In genomic region chr15:78913632-78914090, GRCm38 (mm10) we compare ENCODE assay signal across 8 mouse cellular contexts. TPM values are rescaled to one million over a fixed set of nuclear protein-coding genes. Genes with fewer than 3 reads are reported as not detected.
DNase-seq lines count a peak whose midpoint lies in the region; ATAC-seq lines count a peak whose summit lies in the region.

Gene Pdxp (plus strand): TSS chr15:78913919.

- peaks cover 16% of the 10 kb centered on the region for H3K4me1 ChIP-seq in hindbrain, embryonic 11.5 days (replicated peaks; ENCODE audit: control insufficient read depth, insufficient read depth, low read length)
- H3K4me1 ChIP-seq in lung, embryonic 16.5 days (replicated peaks; ENCODE audit: control insufficient read depth, insufficient read depth, low read length) = peaks cover 22% of the 10 kb centered on the region

- H3K27ac ChIP-seq in hindbrain, embryonic 11.5 days (ENCODE audit: low read depth, low read length) = peak within 1 kb of the TSS; percentile 88
- peak within 1 kb of the TSS; percentile 70 for H3K27ac ChIP-seq in lung, embryonic 16.5 days (ENCODE audit: low read length)

- peak within 1 kb of the TSS; percentile 82 for H3K9ac ChIP-seq in hindbrain, embryonic 11.5 days (ENCODE audit: low read depth, low read length)
- peak within 1 kb of the TSS; percentile 77 for H3K9ac ChIP-seq in lung, embryonic 16.5 days (ENCODE audit: low read length)

- H3K36me3 ChIP-seq in hindbrain, embryonic 11.5 days (ENCODE audit: control insufficient read depth, insufficient read depth, low read length) = no peaks in the 10 kb centered on the region
- H3K36me3 ChIP-seq in lung, embryonic 16.5 days (ENCODE audit: control insufficient read depth, insufficient read depth, low read length) = peaks cover 12% of the 10 kb centered on the region

- ATAC-seq in hindbrain, embryonic 11.5 days (ENCODE audit: low FRiP score) = peak; percentile 94
- peak; percentile 95 for ATAC-seq in lung, embryonic 16.5 days (ENCODE audit: low read depth)

- no peaks in the 10 kb centered on the region for H3K9me3 ChIP-seq in hindbrain, embryonic 11.5 days (ENCODE audit: control insufficient read depth, low read length)
- no peaks in the 10 kb centered on the region for H3K9me3 ChIP-seq in lung, embryonic 16.5 days (ENCODE audit: control insufficient read depth, low read length)

- under 1% methylated on average over 50 of the region's 51 CpGs for WGBS in hindbrain, embryonic 11.5 days
- WGBS in lung, embryonic 16.5 days = under 1% methylated on average over 50 of the region's 51 CpGs

- no peaks in the 10 kb centered on the region for H3K27me3 ChIP-seq in hindbrain, embryonic 11.5 days (ENCODE audit: control insufficient read depth, insufficient read depth, low read length)
- no peaks in the 10 kb centered on the region for H3K27me3 ChIP-seq in lung, embryonic 16.5 days (ENCODE audit: control insufficient read depth, insufficient read depth, low read depth, low read length)

- H3K4me2 ChIP-seq in hindbrain, embryonic 11.5 days (replicated peaks; ENCODE audit: low read depth, low read length) = peak within 1 kb of the TSS; percentile 99
- peak within 1 kb of the TSS; percentile 100 for H3K4me2 ChIP-seq in lung, embryonic 16.5 days (ENCODE audit: low read depth, low read length)

- peak within 1 kb of the TSS; percentile 76 for H3K4me3 ChIP-seq in hindbrain, embryonic 11.5 days (ENCODE audit: low read depth, low read length)
- peak within 1 kb of the TSS; percentile 70 for H3K4me3 ChIP-seq in lung, embryonic 16.5 days (ENCODE audit: low read length)

- DNase-seq in R1 (ENCODE audit: low read depth, low spot score) = peak; percentile 99
- peak; percentile 99 for DNase-seq in cerebellum, postnatal 10 days
- peak; percentile 97 to 98 for DNase-seq in frontal cortex, adult 2 months (ENCODE audit: extremely low spot score in 1 of 2, low spot score in 1 of 2)
- peak; percentile 98 for DNase-seq in hindbrain, embryonic 11.5 days (ENCODE audit: low spot score)
- DNase-seq in layer of hippocampus, adult 9-11 months = peak; percentile 98
- peak; percentile 80 for DNase-seq in ovary, postnatal 10 days (ENCODE audit: low spot score)
- DNase-seq in thymus, postnatal 0 days (ENCODE audit: low spot score) = peak; percentile 97

RNA-seq across cellular contexts. Expression of gene Pdxp, which starts in this region (rescaled TPM):
- 219 and 227 TPM in 2 replicates for polyA plus RNA-seq in frontal cortex, adult 2 months (2012; rRNA removed)
- 34.8 and 35.2 TPM in 2 replicates for polyA plus RNA-seq in hindbrain, embryonic 11.5 days (2014; fragmentation: Nextera tagmentation; extraction: Ambion mirVana)
- 6.8 and 8.0 TPM in 2 replicates for polyA plus RNA-seq in lung, embryonic 16.5 days (2015; fragmentation: Nextera tagmentation; extraction: Ambion mirVana)
- 16.3 and 16.5 TPM in 2 replicates for polyA plus RNA-seq in thymus, postnatal 0 days (2015; fragmentation: Nextera tagmentation; extraction: Ambion mirVana)

Comparison
In these comparisons a context has a peak if more than half of its experiments do, and no peak if none do; other contexts are left out.
1. Peak in every context shown above with its lines: DNase-seq, ATAC-seq, H3K4me3 ChIP-seq and H3K27ac ChIP-seq.